Mouse (Mus musculus) stomach, embryonic 16.5 days (tissue): ENCODE results near the gene Chrne. TPM values are rescaled to one million over a fixed set of nuclear protein-coding genes. Genes with fewer than 3 reads are reported as not detected.
A peak's percentile ranks its signal among the peaks of the same experiment; 100 is the strongest.
"Not testable (repeated sequence)": the region's sequence is repeated elsewhere in the genome, so short reads cannot be mapped to it uniquely, and the experiment has no call there.

ENCODE experiments used
- ATAC-seq: fragments of 200-750 bp; cut with Nextera tagmentation; 2 replicates; pipeline ENCODE4 v1.8.0; 2017; ENCODE audit warnings: moderate number of reproducible peaks, moderate TSS enrichment; ENCODE audit not compliant: insufficient read depth, low FRiP score
- H3K27ac ChIP-seq: fragments of 300-500 bp; sonication (generic); 2 replicates; pipeline ENCODE4 v1.5.1; 2014; ENCODE audit warnings: low read length
- H3K27me3 ChIP-seq: fragments of 300-500 bp; sonication (generic); 2 replicates; pipeline ENCODE4 v1.6.1; 2014; ENCODE audit warnings: low read length, control low read depth, mixed read lengths; ENCODE audit not compliant: control insufficient read depth, insufficient read depth
- H3K36me3 ChIP-seq: fragments of 300-500 bp; sonication (generic); 2 replicates; pipeline ENCODE4 v1.6.1; 2014; ENCODE audit warnings: low read length; ENCODE audit not compliant: control insufficient read depth, insufficient read depth
- H3K4me1 ChIP-seq: fragments of 300-500 bp; sonication (generic); 2 replicates; pipeline ENCODE4 v1.6.1; 2014; ENCODE audit warnings: low read length, control low read depth, mixed read lengths; ENCODE audit not compliant: control insufficient read depth, insufficient read depth
- H3K4me2 ChIP-seq: fragments of 300-500 bp; sonication (generic); 2 replicates; pipeline ENCODE4 v1.6.1; 2014; ENCODE audit warnings: low read depth, low read length, mixed read lengths
- H3K4me3 ChIP-seq: fragments of 300-500 bp; sonication (generic); replicated peaks from 2 replicates; pipeline ENCODE4 v1.5.1; 2014; ENCODE audit warnings: mild to moderate bottlenecking, low read length
- H3K9ac ChIP-seq: fragments of 300-500 bp; sonication (generic); 2 replicates; pipeline ENCODE4 v1.6.1; 2014; ENCODE audit warnings: low read length
- H3K9me3 ChIP-seq: fragments of 300-500 bp; sonication (generic); replicated peaks from 2 replicates; pipeline ENCODE4 v1.6.1; 2016; ENCODE audit warnings: low read length, control low read depth; ENCODE audit not compliant: control insufficient read depth
- WGBS: fragments of 180-500 bp; shearing (Covaris S2); extraction: QIAGEN DNeasy Blood & Tissue Kit; methylation state at CpG from one replicate; pipeline ENCODE4 v1.1.7; 2014; 5-methylcytosine and 5-hydroxymethylcytosine counted together
- polyA plus RNA-seq: library from polyadenylated mRNA; unstranded; fragments of >200 nt; fragmentation: Nextera tagmentation; extraction: Ambion mirVana; gene quantifications from 2 replicates; pipeline ENCODE4 v1.2.1, GENCODE M21; 2015

The Chrne gene
- polyA plus RNA-seq, 1 experiment from 2014 or later: 0.37 TPM

DNA sequence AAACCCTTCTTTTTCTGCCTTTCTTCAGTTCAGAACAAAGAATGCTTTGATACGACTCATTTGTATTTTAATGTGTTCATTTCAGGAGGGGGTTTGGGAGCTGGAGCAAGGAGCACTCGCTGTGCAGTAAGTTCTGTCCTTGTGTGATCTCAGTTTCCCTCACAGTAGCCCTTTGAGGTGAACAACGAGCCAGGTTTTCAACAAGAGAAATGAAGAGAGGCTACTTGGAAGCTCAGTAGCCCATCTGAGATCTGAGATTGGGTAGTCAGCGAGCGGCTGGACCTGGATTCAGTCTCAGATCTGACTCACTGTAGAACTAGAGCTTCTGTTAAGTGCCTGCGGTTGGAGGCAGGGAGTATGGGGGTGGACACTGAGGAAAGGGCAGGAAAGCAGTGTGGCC, 45.1 kb downstream of the Chrne start:
- H3K27ac ChIP-seq: no peak overlapping the region; the same call in 1 of the 2 replicates
- no peaks in the 10 kb centered on the region for H3K36me3 ChIP-seq
- no peak overlapping the region for H3K4me2 ChIP-seq
- no peak for ATAC-seq
- peaks cover 38% of the 10 kb centered on the region for H3K4me1 ChIP-seq
- WGBS: 70% methylated on average over 6 of the region's 6 CpGs
- H3K27me3 ChIP-seq: no peaks in the 10 kb centered on the region
- H3K9ac ChIP-seq: peak overlapping the region; percentile 25; the same call in 1 of the 2 replicates
- no peak overlapping the region for H3K4me3 ChIP-seq
- no peaks in the 10 kb centered on the region for H3K9me3 ChIP-seq

GRCm38 (mm10) chr11:70572348-70572902, 46.6 kb downstream of the Chrne start:
- no peak overlapping the region for H3K4me3 ChIP-seq
- H3K27ac ChIP-seq: peak overlapping the region; percentile 67
- no peaks in the 10 kb centered on the region; the same call in 1 of the 2 replicates for H3K36me3 ChIP-seq

DNA sequence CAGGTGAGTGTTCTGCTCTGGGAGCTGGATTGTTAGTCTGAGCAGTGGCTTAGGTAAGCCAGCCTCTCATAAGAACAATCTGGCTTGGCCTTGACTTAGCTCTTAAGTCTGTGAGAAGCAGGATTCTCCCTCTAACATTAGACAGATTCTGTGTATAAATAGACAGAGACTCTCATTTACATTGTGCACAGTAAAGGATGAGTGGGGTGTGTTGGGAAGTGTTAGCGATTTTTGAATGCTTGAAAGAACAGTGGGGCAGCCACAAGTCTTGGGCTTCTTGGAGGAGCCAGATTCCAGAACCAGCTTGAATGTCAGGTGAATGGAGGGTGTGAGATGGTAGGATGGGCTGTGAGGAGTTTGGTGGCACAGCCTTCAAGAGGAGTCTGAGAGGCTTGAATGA, 47.4 kb downstream of the Chrne start:
- Histone ChIP-seq H3K4me2 (no peak overlapping the region), H3K36me3 (no peaks in the 10 kb centered on the region; the same call in 1 of the 2 replicates), H3K4me3 (no peak overlapping the region), H3K27me3 (no peaks in the 10 kb centered on the region), H3K27ac (peak overlapping the region; percentile 33; the same call in 1 of the 2 replicates), H3K9me3 (no peaks in the 10 kb centered on the region), H3K9ac (no peak overlapping the region), H3K4me1 (peaks cover 20% of the 10 kb centered on the region)
- ATAC-seq: no peak
- WGBS: 84% methylated on average over 1 of the region's 1 CpGs

More at GRCm38 (mm10) chr11:70572348-70572902, 46.6 kb downstream of the Chrne start:
- peaks cover 24% of the 10 kb centered on the region for H3K4me1 ChIP-seq
- no peak overlapping the region for H3K4me2 ChIP-seq
- H3K9ac ChIP-seq: no peak overlapping the region
- no peaks in the 10 kb centered on the region for H3K27me3 ChIP-seq
- no peak for ATAC-seq
- WGBS: 46% methylated on average over 5 of the region's 5 CpGs
- H3K9me3 ChIP-seq: no peaks in the 10 kb centered on the region

GRCm38 (mm10) chr11:70570614-70571013, 48.4 kb downstream of the Chrne start:
- H3K27me3 ChIP-seq, H3K9me3 ChIP-seq, ATAC-seq, H3K4me2 ChIP-seq, H3K9ac ChIP-seq, H3K27ac ChIP-seq, H3K4me3 ChIP-seq, H3K36me3 ChIP-seq: not testable (repeated sequence)
- peaks cover 18% of the 10 kb centered on the region for H3K4me1 ChIP-seq
- 88% methylated on average over 1 of the region's 1 CpGs for WGBS

- Histone ChIP-seq H3K9me3 (no peaks in the 10 kb centered on the region), H3K9ac (no peak overlapping the region), H3K4me1 (peaks cover 27% of the 10 kb centered on the region), H3K4me2 (no peak overlapping the region), H3K27me3 (no peaks in the 10 kb centered on the region), H3K27ac (no peak overlapping the region), H3K4me3 (no peak overlapping the region), H3K36me3 (no peaks in the 10 kb centered on the region; the same call in 1 of the 2 replicates)
- ATAC-seq: no peak
- 63% methylated on average over 7 of the region's 7 CpGs for WGBS
Observed at GRCm38 (mm10) chr11:70566586-70566985, 52.4 kb downstream of the Chrne start.

Other genes starting within 250 kb of the Chrne start
- 32.0 and 32.2 TPM in 2 replicates for gene Pelp1, start 209.2 kb downstream of the Chrne start, polyA plus RNA-seq
- gene Arrb2, start 186.6 kb downstream of the Chrne start, polyA plus RNA-seq: 14.7 and 14.8 TPM in 2 replicates
- 37.4 and 37.9 TPM in 2 replicates for gene Med11, start 167.3 kb downstream of the Chrne start, polyA plus RNA-seq
- gene Zmynd15, start 159.8 kb downstream of the Chrne start, polyA plus RNA-seq: 0.45 and 0.97 TPM in 2 replicates
- gene Cxcl16, start 159.2 kb downstream of the Chrne start, polyA plus RNA-seq: 9.0 and 10.5 TPM in 2 replicates
- gene Tm4sf5, start 114.0 kb downstream of the Chrne start, polyA plus RNA-seq: 58.3 and 60.0 TPM in 2 replicates
- 0.36 and 0.92 TPM in 2 replicates for gene Vmo1, start 104.6 kb downstream of the Chrne start, polyA plus RNA-seq
- 1.9 and 2.0 TPM in 2 replicates for gene Gltpd2, start 100.0 kb downstream of the Chrne start, polyA plus RNA-seq
- gene Psmb6, start 93.8 kb downstream of the Chrne start, polyA plus RNA-seq: 614 and 657 TPM in 2 replicates
- gene Gm40193, start 86.3 kb downstream of the Chrne start, polyA plus RNA-seq: not detected in 2 replicates
- 17.8 and 21.5 TPM in 2 replicates for gene Pld2, start 79.2 kb downstream of the Chrne start, polyA plus RNA-seq
- 12.5 and 13.0 TPM in 2 replicates for gene Mink1, start 56.3 kb downstream of the Chrne start, polyA plus RNA-seq
- not detected in 2 replicates for gene 4930544D05Rik, start 3.4 kb downstream of the Chrne start, polyA plus RNA-seq
- gene Gp1ba, start 19.9 kb upstream of the Chrne start, polyA plus RNA-seq: 0.16 and 0.19 TPM in 2 replicates
- gene Rnf167, start 28.0 kb upstream of the Chrne start, polyA plus RNA-seq: 104 and 111 TPM in 2 replicates
- 163 and 169 TPM in 2 replicates for gene Slc25a11, start 28.3 kb upstream of the Chrne start, polyA plus RNA-seq
- gene Pfn1, start 35.4 kb upstream of the Chrne start, polyA plus RNA-seq: 1,820 and 1,821 TPM in 2 replicates
- 19.3 and 126 TPM in 2 replicates for gene Eno3, start 38.0 kb upstream of the Chrne start, polyA plus RNA-seq
- 148 and 149 TPM in 2 replicates for gene Spag7, start 50.2 kb upstream of the Chrne start, polyA plus RNA-seq
- 14.2 and 15.8 TPM in 2 replicates for gene Camta2, start 68.9 kb upstream of the Chrne start, polyA plus RNA-seq
- 1.3 and 1.5 TPM in 2 replicates for gene Inca1, start 80.9 kb upstream of the Chrne start, polyA plus RNA-seq
- 2.6 and 3.0 TPM in 2 replicates for gene Kif1c, start 81.3 kb upstream of the Chrne start, polyA plus RNA-seq
- gene Zfp3, start 145.0 kb upstream of the Chrne start, polyA plus RNA-seq: 5.0 and 5.9 TPM in 2 replicates
- gene Scimp, start 193.4 kb upstream of the Chrne start, polyA plus RNA-seq: 0.66 TPM in 1 of 2 replicates, not detected in the other
- 22.2 and 27.5 TPM in 2 replicates for gene Rabep1, start 225.6 kb upstream of the Chrne start, polyA plus RNA-seq